Mouse (Mus musculus): ENCODE results near the gene Eif4g3. TPM values are rescaled to one million over a fixed set of nuclear protein-coding genes. Genes with fewer than 3 reads are reported as not detected.

The Eif4g3 gene
- polyA plus RNA-seq, 1 experiment, result 88.6 TPM

DNA sequence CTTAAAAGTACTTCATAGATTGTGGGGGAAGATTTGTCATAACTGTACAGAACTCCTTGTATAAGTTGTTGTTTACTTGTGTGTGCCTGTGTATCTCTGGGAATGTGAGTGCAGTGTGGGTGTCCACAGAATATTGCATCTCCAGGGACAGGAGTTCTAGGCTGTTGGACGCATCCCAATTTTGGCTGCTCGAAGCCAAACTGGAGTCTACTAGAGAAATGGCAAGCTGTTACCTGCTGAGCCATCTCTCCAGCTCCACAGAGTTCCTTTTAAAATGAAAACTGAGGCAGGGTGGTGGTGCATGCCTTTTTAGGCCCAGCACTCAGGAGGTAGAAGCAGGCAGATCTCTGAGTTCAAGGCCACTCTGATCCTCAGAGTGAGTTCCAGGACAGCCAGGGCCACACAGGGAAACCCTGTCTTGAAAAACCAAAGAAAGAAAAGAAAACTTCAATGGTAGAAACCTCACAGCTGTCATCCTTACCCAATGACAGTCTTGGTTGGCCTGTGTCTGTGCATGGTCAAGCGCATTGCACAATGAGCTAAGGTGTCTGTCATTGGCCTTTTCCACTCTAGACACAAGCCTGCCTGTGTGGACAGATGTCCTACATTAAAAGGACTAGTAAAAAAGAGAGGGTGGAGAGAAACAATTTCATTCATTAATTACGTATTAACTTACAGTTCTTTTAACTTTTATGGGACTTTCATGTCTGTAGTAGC, 17.1 kb downstream of the Eif4g3 start:
- TF ChIP-seq GATA1 (IDR thresholded peaks at IDR 0.05; ENCODE audit: low read length), result no peak

DNA sequence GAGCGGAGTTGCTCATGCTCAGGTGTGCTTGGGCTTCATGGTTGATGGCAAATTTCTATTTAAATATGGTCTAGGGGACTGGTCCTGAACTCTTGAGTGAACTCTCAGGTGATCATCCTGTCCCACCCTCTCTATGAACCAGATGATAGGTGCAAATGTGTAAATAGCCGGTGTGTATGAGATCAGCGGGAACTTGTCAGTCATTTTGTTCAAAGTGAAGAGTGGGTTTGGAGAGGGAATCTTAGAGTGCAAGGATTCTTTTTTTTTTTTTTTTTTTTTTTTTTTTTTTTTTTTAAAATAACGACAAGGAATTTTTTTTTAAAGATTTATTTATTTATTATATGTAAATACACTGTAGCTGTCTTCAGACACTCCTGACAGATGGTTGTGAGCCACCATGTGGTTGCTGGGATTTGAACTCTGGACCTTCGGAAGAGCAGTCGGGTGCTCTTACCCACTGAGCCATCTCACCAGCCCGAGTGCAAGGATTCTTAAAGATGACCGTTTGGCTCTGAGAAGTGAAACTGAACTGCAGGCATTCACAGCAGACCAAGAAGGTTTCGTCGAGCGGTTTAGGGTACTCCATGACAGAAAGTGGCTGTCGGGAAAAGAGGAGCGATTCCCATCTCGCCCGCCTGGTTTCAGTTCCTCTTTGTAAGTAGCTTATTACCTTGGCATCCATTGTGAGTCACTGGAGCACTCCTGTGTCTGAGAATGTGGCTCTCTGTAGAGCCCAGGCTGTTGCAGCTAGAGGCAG, 21.1 kb downstream of the Eif4g3 start:
- no peak for TF ChIP-seq GATA1 (IDR thresholded peaks at IDR 0.05; ENCODE audit: low read length)

DNA sequence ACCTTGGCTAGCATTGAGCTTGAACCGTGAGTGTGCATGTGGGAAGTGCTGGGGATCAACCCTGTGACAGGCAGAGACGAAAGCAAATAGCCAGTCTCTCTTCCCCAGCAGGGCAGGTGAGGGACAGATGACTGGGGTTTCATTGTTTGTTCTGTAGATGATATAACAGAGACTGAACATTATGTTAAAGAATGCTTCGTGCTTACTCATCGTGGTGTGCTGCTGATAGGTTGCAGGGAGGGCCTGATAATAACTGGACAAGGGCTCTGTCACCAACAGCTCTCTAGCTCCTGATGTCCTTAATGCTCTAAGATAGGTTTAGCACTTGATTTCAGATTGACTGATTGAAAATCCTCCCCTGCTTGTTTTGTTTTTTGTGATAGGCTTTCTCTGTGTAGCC, 23.1 kb downstream of the Eif4g3 start:
- peak; percentile 81 for TF ChIP-seq GATA1 (IDR thresholded peaks at IDR 0.05; ENCODE audit: low read length)

DNA sequence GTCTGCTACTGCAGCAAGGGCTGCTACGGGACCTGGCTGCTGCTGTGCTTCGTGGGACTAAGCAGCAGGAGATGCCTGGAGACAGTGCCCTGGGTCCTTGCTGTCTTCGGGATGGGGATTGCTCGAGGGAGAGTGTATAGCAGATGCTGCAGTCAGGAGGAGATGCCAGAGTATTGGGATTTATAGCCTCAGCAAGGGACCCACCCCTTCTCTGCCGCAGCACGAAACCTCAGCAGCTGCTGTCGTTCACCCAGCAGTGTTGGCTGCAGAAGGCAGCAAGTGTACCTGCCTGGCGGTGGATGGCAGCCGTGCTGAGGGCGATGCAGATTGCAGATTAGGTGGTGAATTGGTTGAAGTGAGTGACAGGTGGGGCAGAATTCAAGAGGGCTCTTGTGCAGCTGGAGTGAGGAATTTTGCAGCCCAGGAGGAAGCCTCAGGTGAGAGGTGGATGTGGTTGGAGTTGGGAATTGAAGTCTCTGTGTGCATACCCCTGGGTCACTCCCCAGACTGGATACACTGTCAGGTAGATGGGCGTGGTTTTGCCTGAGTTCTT, 24.3 kb downstream of the Eif4g3 start:
- TF ChIP-seq GATA1 (IDR thresholded peaks at IDR 0.05; ENCODE audit: low read length), result no peak

DNA sequence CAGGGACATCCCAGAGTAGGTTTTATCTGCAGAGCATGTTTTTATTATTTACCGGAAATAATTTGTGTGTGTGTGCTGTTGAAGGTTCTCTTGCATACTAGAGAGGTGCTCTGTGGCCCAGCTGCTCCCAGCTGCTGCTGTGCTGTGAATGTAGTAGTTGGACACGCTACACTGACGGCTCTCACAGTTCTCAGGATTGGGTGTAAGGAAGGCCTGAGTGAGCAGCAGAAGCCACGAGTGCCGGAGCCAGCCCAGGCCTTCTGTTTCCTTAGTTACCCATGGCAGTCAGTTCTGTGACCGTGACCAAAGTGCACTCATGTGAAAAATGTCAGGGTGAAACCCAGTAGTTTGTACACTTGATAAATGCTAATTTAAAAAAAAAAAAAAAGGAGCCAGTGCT, 25.2 kb downstream of the Eif4g3 start:
- TF ChIP-seq GATA1 (IDR thresholded peaks at IDR 0.05; ENCODE audit: low read length), result no peak

DNA sequence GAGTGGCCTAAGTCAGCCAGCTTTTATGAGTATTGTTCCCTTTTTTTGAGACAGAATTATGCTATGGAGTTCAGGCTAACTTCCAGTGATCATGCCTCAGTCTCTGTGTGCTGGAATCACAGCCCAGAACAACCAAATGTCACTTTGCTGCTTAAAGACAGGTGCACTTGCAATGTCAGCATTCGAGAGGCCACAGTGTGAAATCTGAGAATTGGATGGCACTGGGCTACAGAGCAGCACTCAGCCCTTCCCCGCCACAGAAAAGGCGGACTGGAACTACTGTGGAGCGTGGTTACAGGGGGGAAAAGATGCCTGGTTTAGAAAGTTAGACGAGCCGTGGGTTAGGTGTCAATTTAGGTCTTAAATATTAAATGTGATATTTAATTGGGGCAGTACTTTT, 27.4 kb downstream of the Eif4g3 start:
- TF ChIP-seq GATA1 (IDR thresholded peaks at IDR 0.05; ENCODE audit: low read length), result no peak

DNA sequence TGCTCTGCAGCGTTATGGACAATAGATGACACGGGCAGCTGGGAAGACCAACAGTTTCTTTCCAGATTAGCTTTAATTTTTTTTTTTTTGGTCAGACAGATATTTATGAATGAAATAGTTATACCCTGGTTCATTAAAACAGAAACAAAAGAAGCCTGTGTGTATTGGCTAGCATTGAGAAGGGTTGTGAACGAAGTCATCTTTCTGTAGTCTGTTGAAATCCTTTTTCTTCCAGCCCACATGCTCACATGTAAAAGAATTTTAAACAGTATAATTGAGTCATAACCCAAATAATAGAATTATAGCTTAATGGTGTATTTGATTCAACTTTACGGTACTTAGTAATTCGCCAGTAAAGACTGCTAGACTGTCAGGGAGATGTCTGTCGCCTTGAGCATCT, 28.8 kb downstream of the Eif4g3 start:
- TF ChIP-seq GATA1 (IDR thresholded peaks at IDR 0.05; ENCODE audit: low read length), result no peak

DNA sequence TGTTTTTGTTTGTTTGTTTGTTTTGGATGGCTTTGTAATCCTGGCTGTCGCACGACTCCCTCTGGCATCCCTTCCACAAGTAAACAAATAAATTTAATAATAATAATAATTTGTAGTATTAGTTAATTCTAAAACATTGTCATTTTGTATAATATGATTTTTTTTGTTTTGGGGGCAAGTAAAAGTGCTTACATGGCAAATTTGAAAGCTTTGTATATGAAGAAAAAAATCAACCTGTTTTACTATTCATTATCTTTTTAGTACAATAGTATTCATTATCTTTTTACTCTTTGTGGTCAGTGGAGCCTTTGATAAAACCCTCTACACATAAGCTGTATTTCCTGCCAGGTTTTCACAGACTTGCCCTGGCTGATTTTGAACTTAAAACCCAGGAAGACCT, 29.9 kb downstream of the Eif4g3 start:
- peak; percentile 41 for TF ChIP-seq GATA1 (IDR thresholded peaks at IDR 0.05; ENCODE audit: low read length)

DNA sequence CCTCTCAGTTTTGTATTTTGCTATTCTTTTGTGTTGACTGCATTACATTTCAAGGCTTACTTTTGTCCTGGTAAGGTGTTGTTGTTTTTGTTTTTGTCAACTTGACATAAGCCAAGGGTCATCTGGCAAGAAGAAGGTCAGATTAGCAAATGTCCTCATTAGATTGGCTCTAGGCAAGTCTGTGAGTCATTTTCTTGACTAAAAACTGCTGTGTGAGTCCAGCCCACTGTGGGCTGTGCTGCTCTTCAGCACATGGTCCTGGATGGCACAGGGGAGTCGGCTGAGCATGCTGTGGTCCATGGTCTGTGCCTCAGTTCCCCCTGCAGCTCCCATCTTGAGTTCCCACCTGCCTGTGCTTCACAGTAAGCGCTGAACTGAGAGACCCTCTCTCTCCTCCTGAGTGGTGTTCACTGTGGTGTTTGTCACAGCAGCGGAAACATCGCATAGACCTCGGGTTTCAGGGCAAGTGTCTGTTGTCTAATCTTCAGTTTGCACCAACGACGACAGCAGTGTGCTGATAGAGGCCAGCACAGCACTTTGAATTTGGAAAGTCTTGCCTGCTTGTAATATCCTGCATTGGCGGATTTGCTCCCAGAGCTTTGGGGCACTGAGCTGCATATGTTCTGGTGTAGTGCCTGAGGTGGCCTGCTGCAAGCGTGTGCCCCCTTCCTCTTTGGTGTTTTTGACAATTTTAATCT, 30.7 kb downstream of the Eif4g3 start:
- TF ChIP-seq GATA1 (IDR thresholded peaks at IDR 0.05; ENCODE audit: low read length), result no peak

DNA sequence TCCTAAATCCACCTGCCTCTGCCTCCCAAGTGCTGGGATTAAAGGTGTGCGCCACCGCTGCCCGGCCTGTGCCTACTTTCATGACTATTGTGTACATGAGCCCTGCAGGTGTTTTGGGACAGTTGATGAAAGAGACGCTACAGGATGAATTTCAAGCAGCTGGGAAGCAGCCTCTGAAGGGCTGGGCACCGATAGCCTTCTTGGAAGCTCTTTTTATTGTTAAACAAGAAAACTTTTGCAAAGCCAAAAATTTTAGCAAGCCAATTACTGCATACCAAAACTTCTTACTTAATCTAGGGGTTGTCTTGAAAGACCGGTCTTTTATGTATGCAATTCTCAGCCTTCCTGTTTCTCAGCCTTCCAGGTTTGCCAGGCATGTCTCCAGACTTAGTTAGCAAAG, 36.3 kb downstream of the Eif4g3 start:
- no peak for TF ChIP-seq GATA1 (IDR thresholded peaks at IDR 0.05; ENCODE audit: low read length)

DNA sequence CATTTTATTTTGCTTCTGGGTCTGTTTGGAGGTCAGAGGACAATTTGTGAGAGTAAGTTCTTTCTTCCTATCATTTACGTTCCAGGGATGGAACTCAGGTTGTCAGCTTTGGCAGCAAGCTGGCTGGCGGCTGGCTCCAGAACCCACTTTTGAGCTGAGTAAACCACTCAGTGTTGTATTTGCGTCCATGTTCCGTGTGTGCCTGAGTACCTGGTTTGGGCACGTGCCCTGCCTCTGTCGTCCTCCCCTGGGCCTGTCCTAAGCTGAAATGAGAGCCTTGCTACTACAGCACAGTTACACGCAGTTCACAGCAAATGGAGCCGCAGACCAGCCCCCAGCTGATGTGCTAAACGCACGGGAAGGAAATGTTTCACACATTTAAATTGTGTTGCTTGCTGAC, 39.0 kb downstream of the Eif4g3 start:
- TF ChIP-seq GATA1 (IDR thresholded peaks at IDR 0.05; ENCODE audit: low read length), result no peak

DNA sequence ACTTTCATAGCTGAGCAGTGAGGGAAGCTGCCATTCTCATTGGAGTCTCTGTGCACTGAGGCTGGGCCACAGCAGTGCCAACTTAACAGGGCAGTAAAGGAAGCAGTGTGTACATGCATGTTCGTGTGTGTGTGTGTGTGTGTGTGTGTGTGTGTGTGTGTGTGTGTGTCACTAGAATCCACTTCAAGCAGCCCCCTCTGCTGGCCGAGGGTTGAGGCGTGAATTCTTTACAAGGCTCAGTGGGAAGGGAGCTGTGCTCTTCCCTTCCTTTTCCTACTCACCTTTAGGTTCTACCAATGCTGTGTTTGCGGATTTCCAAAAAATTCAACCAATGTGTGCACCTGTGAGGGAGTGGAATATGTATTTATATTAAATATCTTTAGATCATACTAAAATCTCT, 41.0 kb downstream of the Eif4g3 start:
- TF ChIP-seq GATA1 (IDR thresholded peaks at IDR 0.05; ENCODE audit: low read length), result no peak

DNA sequence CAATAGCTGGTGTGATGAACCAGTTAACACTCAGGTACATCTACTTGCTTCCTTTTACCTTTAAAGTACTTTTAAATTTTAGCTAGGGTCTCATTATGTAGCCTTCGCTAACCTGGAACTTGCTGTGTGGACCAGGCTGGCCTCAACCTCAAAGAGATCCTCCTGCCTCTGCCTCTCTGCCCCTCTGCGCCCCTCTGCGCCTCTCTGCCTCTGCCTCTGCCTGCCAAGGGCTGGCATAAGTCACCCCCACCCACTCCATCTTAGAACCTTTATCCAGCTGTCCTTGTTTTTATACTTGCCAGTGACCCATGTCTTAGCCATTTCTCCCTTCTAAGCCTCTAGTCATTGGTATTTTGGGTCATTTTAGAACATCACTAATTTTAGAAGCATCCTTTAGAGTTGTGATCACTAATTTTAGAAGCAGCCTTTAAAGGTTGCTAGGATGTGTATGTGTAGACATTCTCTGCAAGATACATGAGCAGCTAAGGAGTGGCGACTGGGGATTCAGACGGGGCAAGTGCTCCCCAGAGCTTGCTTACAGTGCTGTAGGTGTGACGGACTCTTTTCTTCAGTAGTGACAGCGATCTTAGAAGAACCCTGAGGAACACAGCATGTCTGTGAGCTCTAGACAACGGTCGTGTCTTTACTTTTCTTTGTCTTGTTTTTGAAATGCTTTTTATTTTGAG, 42.8 kb downstream of the Eif4g3 start:
- TF ChIP-seq GATA1 (IDR thresholded peaks at IDR 0.05; ENCODE audit: low read length), result no peak

DNA sequence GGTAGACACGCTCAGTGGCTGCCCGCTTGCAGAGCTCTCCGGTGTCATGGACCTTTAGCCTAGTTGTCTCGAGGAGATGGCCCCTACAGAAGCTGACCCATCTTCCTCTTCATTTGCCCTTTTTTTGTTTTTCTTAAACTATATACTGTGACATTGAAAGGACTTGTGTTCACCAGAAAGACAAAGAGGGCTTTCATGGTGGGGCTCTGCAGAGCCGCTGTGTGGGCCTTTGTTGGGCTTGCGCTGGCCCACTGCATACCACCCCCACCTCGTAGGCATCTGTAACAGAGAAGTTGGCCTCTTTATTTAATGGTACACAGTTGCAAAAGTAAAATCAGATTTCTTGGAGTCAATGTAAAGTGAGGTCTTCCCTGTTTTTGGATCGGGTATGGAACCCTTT, 44.3 kb downstream of the Eif4g3 start:
- TF ChIP-seq GATA1 (IDR thresholded peaks at IDR 0.05; ENCODE audit: low read length), result no peak

DNA sequence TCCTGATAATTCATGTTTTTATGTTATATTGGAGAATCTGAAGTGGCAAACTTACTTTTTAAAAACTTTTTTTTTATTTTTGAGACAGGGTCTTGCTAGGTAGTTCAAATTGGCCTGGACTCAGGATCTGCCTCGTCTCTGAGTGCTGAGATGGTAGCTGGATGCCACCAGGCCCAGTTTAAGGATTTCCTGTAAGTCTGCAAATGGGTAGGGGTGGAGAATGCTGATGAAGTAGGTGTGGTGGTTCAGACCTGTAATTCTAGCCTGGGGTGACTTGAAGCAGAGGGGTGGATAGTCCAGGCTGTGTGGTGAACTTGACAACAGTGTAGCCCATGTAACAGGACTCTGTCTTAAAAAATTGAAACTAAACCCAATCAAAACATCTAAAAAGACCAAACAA, 45.1 kb downstream of the Eif4g3 start:
- no peak for TF ChIP-seq GATA1 (IDR thresholded peaks at IDR 0.05; ENCODE audit: low read length)
